Mouse (Mus musculus) midbrain, embryonic 12.5 days (tissue): ENCODE results near the gene Ociad2. TPM values are rescaled to one million over a fixed set of nuclear protein-coding genes. Genes with fewer than 3 reads are reported as not detected.

Experiments used
- ATAC-seq: fragments of 200-750 bp; cut with Nextera tagmentation; 2 replicates; pipeline ENCODE4 v1.8.0; 2017; ENCODE audit warnings: low read depth, moderate TSS enrichment, moderate library complexity; ENCODE audit not compliant: low FRiP score
- H3K27ac ChIP-seq: fragments of 300-500 bp; sonication (generic); replicated peaks from 2 replicates; pipeline ENCODE4 v1.5.1; 2016; ENCODE audit warnings: mild to moderate bottlenecking
- H3K27me3 ChIP-seq: fragments of 300-500 bp; sonication (generic); 2 replicates; pipeline ENCODE4 v1.6.1; 2016; ENCODE audit warnings: mild to moderate bottlenecking
- H3K36me3 ChIP-seq: fragments of 300-500 bp; sonication (generic); 2 replicates; pipeline ENCODE4 v1.6.1; 2016
- H3K4me1 ChIP-seq: fragments of 300-500 bp; sonication (generic); 2 replicates; pipeline ENCODE4 v1.6.1; 2016
- H3K4me2 ChIP-seq: fragments of 300-500 bp; sonication (generic); replicated peaks from 2 replicates; pipeline ENCODE4 v1.6.1; 2016; ENCODE audit warnings: mild to moderate bottlenecking, moderate library complexity
- H3K4me3 ChIP-seq: fragments of 300-500 bp; sonication (generic); 2 replicates; pipeline ENCODE4 v1.5.1; 2016; ENCODE audit warnings: mild to moderate bottlenecking
- H3K9ac ChIP-seq: fragments of 300-500 bp; sonication (generic); replicated peaks from 2 replicates; pipeline ENCODE4 v1.6.1; 2016; ENCODE audit warnings: mild to moderate bottlenecking, moderate library complexity
- H3K9me3 ChIP-seq: fragments of 300-500 bp; sonication (generic); 2 replicates; pipeline ENCODE4 v1.6.1; 2016; ENCODE audit warnings: mild to moderate bottlenecking
- WGBS: fragments of 180-500 bp; shearing (Covaris S2); methylation state at CpG from one replicate; pipeline ENCODE4 v1.1.7; 2016; 5-methylcytosine and 5-hydroxymethylcytosine counted together
- polyA plus RNA-seq: library from polyadenylated mRNA; unstranded; fragments of >200 nt; fragmentation: Nextera tagmentation; extraction: Ambion mirVana; gene quantifications from 2 replicates; pipeline ENCODE4 v1.2.1, GENCODE M21; 2016

Ociad2 gene
- polyA plus RNA-seq, 1 experiment from 2014 or later: 16.5 TPM

DNA sequence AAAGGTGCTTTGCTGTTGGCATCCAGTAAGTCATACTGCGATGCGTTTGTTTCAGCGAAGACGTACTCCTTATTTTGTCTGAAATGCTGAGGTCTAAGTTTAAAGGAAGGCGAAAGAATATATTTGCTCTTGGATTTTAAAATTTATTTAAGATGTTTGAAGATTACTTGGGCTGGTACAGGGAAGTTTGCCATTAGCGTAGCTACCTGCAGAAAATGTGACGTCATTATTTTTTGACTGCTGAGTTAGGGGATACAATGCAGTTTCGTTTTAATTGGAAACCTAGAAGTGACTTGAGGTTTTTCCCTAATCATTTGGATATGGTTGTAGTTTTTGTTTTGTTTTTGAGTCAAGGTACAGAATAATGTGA lies 47.4 kb downstream of the Ociad2 start:
- peaks cover 15% of the 10 kb centered on the region for H3K4me1 ChIP-seq
- H3K4me3 ChIP-seq: peak overlapping the region; percentile 96
- H3K27me3 ChIP-seq: no peaks in the 10 kb centered on the region
- H3K9ac ChIP-seq: peak overlapping the region; percentile 95
- peaks cover 20% of the 10 kb centered on the region for H3K36me3 ChIP-seq
- H3K9me3 ChIP-seq: no peaks in the 10 kb centered on the region
- H3K27ac ChIP-seq: no peak overlapping the region
- no peak for ATAC-seq
- WGBS: 17% methylated on average over 8 of the region's 8 CpGs
- H3K4me2 ChIP-seq: peak overlapping the region; percentile 68

DNA sequence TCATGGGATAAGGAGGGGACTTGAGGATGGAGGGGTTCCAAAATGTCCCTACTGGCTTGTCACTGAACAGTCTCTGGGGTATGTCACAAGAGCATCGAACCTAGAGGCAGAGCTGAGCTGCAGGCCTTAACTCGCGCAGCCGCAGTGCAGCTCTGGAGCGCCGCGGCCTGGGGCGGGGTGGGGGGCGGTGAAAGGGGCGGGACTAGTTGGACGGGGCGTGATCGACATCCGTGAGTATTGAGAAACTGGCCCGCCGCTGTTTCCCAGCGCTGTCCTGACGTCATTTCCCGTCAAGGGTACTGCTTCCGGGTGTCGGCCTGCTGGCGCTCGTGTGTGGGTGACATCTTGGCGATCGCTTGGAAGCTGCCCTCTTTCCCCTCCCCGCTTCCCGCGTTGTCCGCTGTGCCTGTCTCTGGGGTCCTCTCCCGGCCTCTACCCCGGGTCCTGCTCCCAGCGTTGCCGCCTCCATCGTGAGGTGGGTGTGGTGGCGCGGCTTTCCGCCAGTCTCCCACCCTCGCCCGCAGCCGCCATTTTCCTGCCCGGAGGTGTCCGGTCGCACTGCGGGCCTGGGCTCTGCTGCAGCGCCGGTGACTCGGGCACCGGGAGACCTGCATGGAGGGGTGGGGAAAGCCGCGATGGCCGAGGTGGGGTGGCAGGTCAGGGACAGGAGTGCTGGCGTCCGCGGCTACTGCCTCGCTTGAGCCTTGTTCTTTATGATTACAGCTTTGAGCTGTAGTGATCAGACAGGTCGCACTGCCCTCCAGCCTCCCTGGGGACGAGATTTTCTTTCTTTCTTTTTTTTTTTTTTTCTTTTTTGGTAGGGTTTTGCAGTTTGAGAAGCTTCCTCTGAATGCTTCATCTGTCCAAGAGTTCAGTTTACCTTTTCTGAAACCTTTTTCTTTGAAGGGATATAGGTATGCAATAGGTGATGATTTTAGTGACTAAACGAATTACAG lies 48.0 kb downstream of the Ociad2 start, which contains the start of gene Ociad1:
TSS of gene Ociad1 (plus strand) at position 283 of the 956 bp plus-strand sequence.
- peak; percentile 99 for ATAC-seq
- peaks cover 17% of the 10 kb centered on the region for H3K36me3 ChIP-seq
- no peaks in the 10 kb centered on the region for H3K27me3 ChIP-seq
- H3K4me2 ChIP-seq: peak within 1 kb of the TSS; percentile 68
- under 1% methylated on average over 58 of the region's 58 CpGs for WGBS
- H3K9ac ChIP-seq: peak within 1 kb of the TSS; percentile 95
- H3K4me3 ChIP-seq: peak within 1 kb of the TSS; percentile 96
- no peaks in the 10 kb centered on the region for H3K9me3 ChIP-seq
- peaks cover 15% of the 10 kb centered on the region for H3K4me1 ChIP-seq
- peak within 1 kb of the TSS; percentile 94 for H3K27ac ChIP-seq

DNA sequence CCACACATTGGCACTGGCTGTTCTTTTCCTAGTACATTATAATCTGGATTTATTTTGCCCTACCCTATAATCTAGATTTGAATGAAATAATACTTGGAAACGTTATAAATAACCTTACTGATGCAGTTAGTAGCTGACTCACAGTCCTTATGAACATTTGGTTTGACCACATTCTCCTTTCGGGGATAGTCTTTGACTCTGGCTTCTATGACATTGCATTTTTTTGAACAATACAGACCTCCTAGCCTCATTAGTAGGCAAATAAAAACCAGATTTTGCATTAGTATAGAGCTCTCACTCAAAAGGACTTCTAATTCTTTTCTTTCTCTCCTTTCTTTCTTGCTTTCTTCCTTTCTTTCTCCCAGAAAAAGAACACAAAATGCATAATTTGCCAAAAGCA lies 50.9 kb downstream of the Ociad2 start:
- peaks cover 9% of the 10 kb centered on the region for H3K4me1 ChIP-seq
- H3K36me3 ChIP-seq: peaks cover 3% of the 10 kb centered on the region; the same call in 1 of the 2 replicates
- H3K9me3 ChIP-seq: no peaks in the 10 kb centered on the region
- no peak overlapping the region for H3K9ac ChIP-seq
- ATAC-seq: no peak
- H3K27ac ChIP-seq: no peak overlapping the region
- no peak overlapping the region for H3K4me2 ChIP-seq
- H3K4me3 ChIP-seq: no peak overlapping the region
- WGBS: 70% methylated on average over 2 of the region's 2 CpGs
- H3K27me3 ChIP-seq: no peaks in the 10 kb centered on the region

DNA sequence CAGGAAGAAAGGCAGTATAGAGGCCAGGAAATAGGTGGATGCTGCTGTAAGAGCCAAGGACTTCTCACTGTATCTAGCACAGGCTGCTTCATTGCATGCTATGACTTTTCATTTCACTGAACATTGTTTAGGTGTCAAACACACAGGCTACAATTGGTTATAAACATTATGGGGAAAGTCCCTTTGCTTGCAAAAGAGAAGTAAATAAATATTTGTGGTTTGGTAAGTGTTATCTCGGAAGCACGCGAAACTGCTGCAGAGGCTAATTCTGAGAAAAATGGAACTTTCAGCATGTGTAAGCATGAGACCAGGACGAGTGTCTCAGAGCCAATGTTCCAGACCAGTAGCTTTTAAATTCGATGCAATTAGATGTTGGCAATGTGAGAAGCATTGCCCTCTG lies 54.2 kb downstream of the Ociad2 start:
- 87% methylated on average over 5 of the region's 5 CpGs for WGBS
- H3K36me3 ChIP-seq: no peaks in the 10 kb centered on the region
- no peak for ATAC-seq
- H3K9me3 ChIP-seq: no peaks in the 10 kb centered on the region
- H3K4me1 ChIP-seq: no peaks in the 10 kb centered on the region
- no peak overlapping the region for H3K9ac ChIP-seq
- H3K4me3 ChIP-seq: no peak overlapping the region
- no peak overlapping the region for H3K27ac ChIP-seq
- H3K4me2 ChIP-seq: no peak overlapping the region
- no peaks in the 10 kb centered on the region for H3K27me3 ChIP-seq

DNA sequence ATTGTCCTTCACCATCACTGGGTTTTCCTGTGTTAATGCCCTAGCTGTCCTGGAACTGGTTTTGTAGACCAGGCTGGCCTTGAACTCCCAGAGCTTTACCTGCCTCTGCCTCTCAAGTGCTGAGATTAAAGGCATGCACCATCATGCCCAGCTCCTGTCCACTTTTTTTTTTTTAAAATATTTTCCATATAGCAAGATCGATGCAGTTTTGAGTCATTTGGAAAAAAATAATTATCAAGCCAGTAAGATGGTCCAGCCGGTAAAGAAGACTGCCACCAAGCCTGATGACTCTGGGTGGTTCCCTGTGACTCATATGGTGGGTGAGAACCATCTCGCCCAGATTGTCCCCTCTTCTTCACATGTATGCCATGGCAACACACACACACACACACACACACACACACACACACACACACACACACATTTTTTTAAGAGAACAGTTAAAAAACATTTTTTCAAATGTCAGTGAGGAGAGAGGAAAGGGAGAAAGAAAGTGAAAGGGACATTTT lies 55.3 kb downstream of the Ociad2 start:
- H3K4me3 ChIP-seq: no peak overlapping the region
- no peak for ATAC-seq
- H3K4me2 ChIP-seq: no peak overlapping the region
- H3K9ac ChIP-seq: no peak overlapping the region
- WGBS: 84% methylated on average over 3 of the region's 3 CpGs
- no peaks in the 10 kb centered on the region for H3K27me3 ChIP-seq
- H3K4me1 ChIP-seq: no peaks in the 10 kb centered on the region
- H3K27ac ChIP-seq: no peak overlapping the region
- no peaks in the 10 kb centered on the region for H3K9me3 ChIP-seq
- H3K36me3 ChIP-seq: no peaks in the 10 kb centered on the region

DNA sequence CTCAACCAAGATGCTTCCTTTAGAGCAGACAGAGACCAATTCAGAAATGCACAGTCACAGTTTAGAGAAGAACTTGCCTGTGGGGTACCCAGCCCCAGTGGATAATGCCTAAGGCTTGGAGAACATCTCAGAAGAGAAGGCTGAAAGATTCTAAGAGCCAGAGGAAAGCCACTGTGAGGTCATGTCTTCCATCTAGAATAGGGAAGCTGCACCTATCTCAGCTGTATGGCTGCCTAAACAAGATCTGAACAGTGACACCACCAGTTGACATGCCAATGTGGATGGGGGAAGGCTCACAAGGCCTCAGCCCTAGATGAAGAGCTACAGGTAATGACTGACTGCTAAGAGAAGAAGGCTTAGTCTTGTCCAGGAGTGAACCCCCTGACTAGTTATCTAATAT lies 56.8 kb downstream of the Ociad2 start:
- no peaks in the 10 kb centered on the region for H3K27me3 ChIP-seq
- no peaks in the 10 kb centered on the region for H3K9me3 ChIP-seq
- no peaks in the 10 kb centered on the region for H3K36me3 ChIP-seq
- no peak overlapping the region for H3K4me2 ChIP-seq
- ATAC-seq: no peak
- H3K27ac ChIP-seq: no peak overlapping the region
- H3K4me3 ChIP-seq: no peak overlapping the region
- H3K9ac ChIP-seq: no peak overlapping the region
- H3K4me1 ChIP-seq: peaks cover 7% of the 10 kb centered on the region; the same call in 1 of the 2 replicates

DNA sequence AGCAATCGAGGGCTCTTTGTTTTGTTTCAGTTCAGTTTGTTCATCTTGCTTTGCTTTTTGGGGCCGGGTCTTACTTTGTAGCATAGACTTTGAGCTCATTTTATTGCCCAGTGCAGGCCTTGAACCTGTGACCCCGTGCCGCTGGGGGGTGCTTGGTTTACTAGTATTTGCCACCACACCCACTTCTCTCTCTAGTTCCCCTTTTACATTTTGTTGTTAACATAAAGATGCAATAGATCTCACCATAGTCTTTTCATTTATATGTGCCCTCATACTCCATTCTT lies 60.3 kb downstream of the Ociad2 start:
- H3K4me3 ChIP-seq: no peak overlapping the region
- H3K27me3 ChIP-seq: no peaks in the 10 kb centered on the region
- no peaks in the 10 kb centered on the region for H3K36me3 ChIP-seq
- H3K4me1 ChIP-seq: peaks cover 7% of the 10 kb centered on the region; the same call in 1 of the 2 replicates
- WGBS: 74% methylated on average over 4 of the region's 4 CpGs
- H3K9ac ChIP-seq: no peak overlapping the region
- H3K4me2 ChIP-seq: no peak overlapping the region
- H3K9me3 ChIP-seq: no peaks in the 10 kb centered on the region
- no peak for ATAC-seq
- no peak overlapping the region for H3K27ac ChIP-seq

DNA sequence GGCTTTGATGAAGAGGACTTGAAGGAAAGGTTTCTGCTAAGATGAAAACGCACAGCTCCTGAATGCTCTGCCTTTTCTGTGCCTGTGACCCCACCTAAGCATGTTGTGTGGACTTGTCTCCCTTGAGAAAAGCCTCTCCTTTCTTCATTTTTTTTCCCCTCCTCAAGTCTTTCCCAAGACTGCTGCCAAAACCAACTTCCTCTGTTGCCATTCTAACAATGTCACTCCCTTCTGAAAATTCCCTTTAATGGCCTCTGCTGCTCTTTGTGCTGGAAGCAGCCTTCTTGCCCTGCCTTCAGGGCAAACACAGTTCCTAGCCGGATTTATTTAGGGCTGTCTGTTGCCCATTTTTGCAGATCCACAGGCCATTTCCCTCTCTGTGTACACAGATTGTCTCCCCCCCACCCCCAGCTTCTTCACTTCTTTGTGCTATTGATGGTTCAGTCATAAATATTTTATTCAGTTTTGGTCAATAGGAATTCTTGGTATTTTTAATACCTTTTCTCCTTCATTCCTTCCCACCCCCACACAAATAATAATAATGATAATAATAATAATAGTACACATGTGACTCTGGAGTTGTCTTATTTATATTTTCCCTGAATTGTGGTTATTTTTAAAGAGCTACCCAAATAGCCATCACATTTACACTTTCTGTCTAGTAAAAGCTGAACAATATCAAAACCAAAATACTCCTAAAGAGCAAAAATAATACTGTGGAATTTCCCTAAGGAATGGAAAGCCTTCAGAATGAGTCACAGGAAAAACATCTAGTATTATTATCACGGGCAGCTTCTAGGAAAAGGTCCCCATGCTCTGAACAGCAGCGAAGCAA lies 60.9 kb downstream of the Ociad2 start:
- Histone ChIP-seq H3K27me3 (no peaks in the 10 kb centered on the region), H3K9me3 (no peaks in the 10 kb centered on the region), H3K36me3 (no peaks in the 10 kb centered on the region), H3K9ac (no peak overlapping the region), H3K4me2 (no peak overlapping the region), H3K4me1 (peaks cover 7% of the 10 kb centered on the region; the same call in 1 of the 2 replicates), H3K27ac (peak overlapping the region; percentile 40; the same call in 1 of the 2 replicates), H3K4me3 (no peak overlapping the region)
- no peak for ATAC-seq
- WGBS: 58% methylated on average over 4 of the region's 4 CpGs

DNA sequence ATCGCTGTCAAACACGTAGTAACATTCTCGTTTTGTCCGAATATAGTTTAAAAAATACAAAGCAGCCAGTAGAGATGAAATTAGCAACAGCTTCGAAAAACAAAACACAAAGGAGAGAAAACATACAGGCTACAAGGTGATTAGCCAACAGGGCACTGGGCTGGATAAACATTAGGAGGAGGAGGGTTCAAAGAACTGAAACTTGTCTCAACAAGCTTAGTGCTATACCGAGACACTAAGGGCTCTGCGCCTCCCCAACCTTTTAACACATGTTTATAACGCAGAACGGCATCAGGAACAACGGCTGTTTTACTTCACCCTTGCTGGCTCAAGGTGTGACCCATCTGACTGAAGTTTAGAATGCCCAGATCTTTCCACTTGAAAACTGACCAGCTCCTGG lies 61.6 kb downstream of the Ociad2 start:
- no peaks in the 10 kb centered on the region for H3K36me3 ChIP-seq
- no peak overlapping the region for H3K4me2 ChIP-seq
- 73% methylated on average over 10 of the region's 10 CpGs for WGBS
- peaks cover 7% of the 10 kb centered on the region; the same call in 1 of the 2 replicates for H3K4me1 ChIP-seq
- H3K9ac ChIP-seq: no peak overlapping the region
- no peak overlapping the region for H3K4me3 ChIP-seq
- ATAC-seq: no peak
- H3K27ac ChIP-seq: no peak overlapping the region
- no peaks in the 10 kb centered on the region for H3K27me3 ChIP-seq
- H3K9me3 ChIP-seq: no peaks in the 10 kb centered on the region

DNA sequence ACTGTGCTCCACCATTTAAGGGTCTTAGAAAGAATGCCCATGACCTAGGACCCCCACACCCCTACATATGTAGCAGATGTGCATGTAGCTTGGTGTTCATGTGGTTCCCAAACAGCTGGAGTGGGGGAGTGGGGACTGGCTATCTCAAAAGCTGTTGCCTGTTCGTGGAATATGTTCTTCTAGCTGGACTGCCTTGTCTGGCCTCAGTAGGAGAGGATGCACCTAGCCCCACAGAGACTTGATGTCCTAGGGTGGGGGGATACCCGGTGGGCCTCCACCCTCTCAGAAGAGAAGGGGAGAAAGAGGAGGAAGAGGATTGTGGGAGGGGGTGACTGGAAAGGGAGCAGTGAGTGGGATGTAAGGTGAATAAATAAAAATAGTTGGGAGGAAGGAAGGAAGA lies 65.9 kb downstream of the Ociad2 start:
- H3K36me3 ChIP-seq: no peaks in the 10 kb centered on the region
- no peaks in the 10 kb centered on the region for H3K27me3 ChIP-seq
- H3K4me2 ChIP-seq: no peak overlapping the region
- peaks cover 16% of the 10 kb centered on the region for H3K4me1 ChIP-seq
- whole genome bisulfite sequencing: 87% methylated on average over 2 of the region's 2 CpGs
- no peak overlapping the region for H3K9ac ChIP-seq
- H3K9me3 ChIP-seq: no peaks in the 10 kb centered on the region
- H3K27ac ChIP-seq: no peak overlapping the region
- ATAC-seq: no peak
- no peak overlapping the region for H3K4me3 ChIP-seq

DNA sequence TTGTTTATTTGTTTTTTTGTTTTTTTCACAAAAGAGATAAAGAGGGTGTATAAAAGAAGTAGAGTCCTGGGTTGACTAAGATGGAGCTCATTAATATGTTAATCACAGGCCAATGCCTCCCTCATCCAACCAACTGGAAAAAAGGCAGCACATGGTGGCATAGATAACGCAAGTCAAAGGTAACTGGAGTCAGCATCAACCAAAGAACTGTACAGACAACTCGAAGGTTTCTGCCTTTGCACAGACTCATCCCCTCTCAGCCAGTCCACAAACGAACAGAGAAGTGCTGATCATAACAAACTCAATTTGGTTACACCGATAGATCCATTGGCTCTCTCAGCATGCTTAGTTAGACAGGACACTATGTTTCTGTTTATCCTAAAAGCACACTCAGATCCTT lies 67.7 kb downstream of the Ociad2 start:
- no peak overlapping the region for H3K27ac ChIP-seq
- no peaks in the 10 kb centered on the region for H3K27me3 ChIP-seq
- H3K36me3 ChIP-seq: no peaks in the 10 kb centered on the region
- WGBS: 69% methylated on average over 4 of the region's 4 CpGs
- ATAC-seq: no peak
- no peak overlapping the region for H3K9ac ChIP-seq
- H3K9me3 ChIP-seq: no peaks in the 10 kb centered on the region
- peaks cover 9% of the 10 kb centered on the region for H3K4me1 ChIP-seq
- no peak overlapping the region for H3K4me2 ChIP-seq
- no peak overlapping the region for H3K4me3 ChIP-seq
